Mouse (Mus musculus) lung, postnatal 25 days (tissue): ENCODE results near the gene Stx4a.
A peak's percentile ranks its signal among the peaks of the same experiment; 100 is the strongest.
"Not testable (repeated sequence)": the region's sequence is repeated elsewhere in the genome, so short reads cannot be mapped to it uniquely, and the experiment has no call there.

ENCODE experiments used
- DNase-seq: peaks from one replicate; pipeline ENCODE4 v3.0.0; 2022; ENCODE audit warnings: low spot score

The Stx4a gene

GRCm38 (mm10) chr7:127867641-127868040, 43.5 kb downstream of the Stx4a start:
- no peak for DNase-seq

DNA sequence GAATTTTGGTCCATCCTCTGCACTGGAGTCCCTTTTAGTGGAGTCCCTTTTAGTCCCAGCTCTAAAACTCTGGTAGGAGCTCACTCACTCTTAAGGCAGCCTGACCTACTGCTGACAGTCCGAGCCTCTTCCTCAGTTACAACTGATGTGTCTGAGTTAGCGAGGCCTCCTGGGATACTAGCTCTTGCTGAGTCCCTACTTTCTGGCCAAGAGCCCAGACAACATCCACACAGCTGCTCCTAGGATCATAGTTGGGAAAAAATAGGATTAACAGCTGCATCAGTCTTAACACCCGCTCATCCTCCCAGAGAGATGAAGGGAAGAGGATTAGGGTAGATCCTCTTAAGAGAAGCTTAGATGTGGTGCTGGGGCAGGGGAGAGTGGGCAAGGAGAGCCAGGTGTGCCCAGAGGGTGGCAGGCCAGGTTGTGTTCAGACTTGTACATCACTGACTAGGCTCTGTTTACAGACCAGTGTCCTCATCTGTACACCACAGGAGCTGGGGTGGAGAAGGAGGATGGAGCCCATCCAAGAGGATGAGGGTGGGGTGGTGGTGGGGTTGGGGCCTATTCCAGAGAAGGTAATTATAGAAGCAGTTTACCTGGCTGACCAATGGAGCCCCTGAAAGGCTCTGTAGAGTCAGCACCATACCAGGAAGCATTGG, 45.2 kb downstream of the Stx4a start:
- DNase-seq: no peak

GRCm38 (mm10) chr7:127870136-127870821, 46.2 kb downstream of the Stx4a start:
- no peak for DNase-seq

GRCm38 (mm10) chr7:127874812-127875626, 50.9 kb downstream of the Stx4a start:
- DNase-seq: no peak

DNA sequence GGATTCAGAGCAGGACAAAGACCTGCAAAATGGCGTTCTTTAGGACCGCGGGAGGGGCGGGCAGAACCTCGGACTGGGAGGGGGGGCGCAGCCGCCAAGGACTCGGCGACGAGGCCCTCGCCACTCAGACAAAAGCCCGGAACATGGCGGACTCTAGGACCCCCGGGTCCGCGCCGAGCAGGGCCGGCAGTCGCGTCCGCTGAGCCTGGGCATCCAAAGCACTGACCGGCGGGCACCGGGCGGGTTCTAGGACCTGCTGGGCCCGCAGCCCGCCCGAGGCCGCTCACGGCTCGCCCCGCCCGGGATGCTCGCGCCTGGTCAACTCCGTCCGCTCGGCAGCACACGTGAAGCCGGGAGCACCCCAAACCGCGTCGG, 51.5 kb downstream of the Stx4a start:
- DNase-seq: peak; percentile 93

- DNase-seq: peak; percentile 71
Observed at GRCm38 (mm10) chr7:127876041-127876466, 52.0 kb downstream of the Stx4a start, which contains the start of gene Zfp646. Gene Zfp646, plus strand, starts transcription at chr7:127876221.

GRCm38 (mm10) chr7:127876467-127877348, 52.6 kb downstream of the Stx4a start, which contains the start of gene Zfp668:
Gene Zfp668, minus strand, starts transcription at chr7:127876828.
- DNase-seq: peak; percentile 92

DNA sequence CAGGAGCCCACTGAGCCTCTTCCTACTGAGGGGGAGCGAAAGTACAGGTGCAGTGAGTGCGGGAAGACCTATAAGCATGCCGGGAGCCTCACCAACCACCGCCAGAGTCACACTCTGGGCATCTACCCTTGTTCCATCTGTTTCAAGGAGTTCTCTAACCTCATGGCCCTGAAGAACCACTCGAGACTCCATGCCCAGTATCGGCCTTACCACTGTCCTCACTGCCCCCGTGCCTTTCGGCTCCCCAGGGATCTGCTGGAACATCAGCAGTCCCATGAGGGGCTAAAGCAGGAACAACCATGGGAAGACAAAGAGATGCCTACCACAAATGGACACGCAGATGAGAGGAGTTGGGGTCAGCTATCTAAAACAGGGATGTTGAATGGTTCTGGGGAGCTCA, 55.2 kb downstream of the Stx4a start:
- DNase-seq: no peak

- no peak for DNase-seq
Observed at GRCm38 (mm10) chr7:127880431-127880830, 56.3 kb downstream of the Stx4a start.

- DNase-seq: peak; percentile 63
Observed at GRCm38 (mm10) chr7:127885951-127886350, 61.9 kb downstream of the Stx4a start.

- DNase-seq: no peak
Observed at GRCm38 (mm10) chr7:127886551-127886950, 62.5 kb downstream of the Stx4a start.

DNA sequence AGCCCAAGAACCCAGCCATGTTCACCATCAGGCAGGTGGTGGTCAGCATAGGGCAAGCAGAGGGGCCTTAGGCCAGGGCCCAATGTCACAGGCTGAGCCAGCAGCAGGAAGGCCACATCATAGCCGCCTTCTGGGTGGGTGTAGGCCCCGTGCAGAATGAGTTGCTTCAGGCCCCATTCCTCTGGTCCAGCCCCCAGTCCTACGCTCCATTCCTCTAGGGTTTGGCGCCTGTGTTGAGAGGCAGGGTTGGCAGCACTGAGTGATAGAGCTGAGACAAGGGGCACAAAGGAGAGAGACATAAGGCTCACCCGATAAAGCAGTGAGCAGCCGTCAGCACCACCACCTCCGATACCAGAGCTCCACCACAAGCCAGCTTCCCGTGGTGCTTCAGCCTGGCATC, 63.1 kb downstream of the Stx4a start:
- DNase-seq: no peak

- no peak for DNase-seq
Observed at GRCm38 (mm10) chr7:127887781-127888180, 63.7 kb downstream of the Stx4a start.

GRCm38 (mm10) chr7:127888821-127889220, 64.7 kb downstream of the Stx4a start:
- DNase-seq: no peak

GRCm38 (mm10) chr7:127890798-127891197, 66.7 kb downstream of the Stx4a start, which contains the start of gene Prss53:
Gene Prss53, minus strand, starts transcription at chr7:127890970.
- DNase-seq: peak; percentile 31

- DNase-seq: peak; percentile 24
Observed at GRCm38 (mm10) chr7:127894480-127894879, 70.4 kb downstream of the Stx4a start.

GRCm38 (mm10) chr7:127895442-127895841, 71.3 kb downstream of the Stx4a start, which contains the start of the genes Gm21974 and Vkorc1:
Gene Gm21974, minus strand, starts transcription at chr7:127895454.
Gene Vkorc1, minus strand, starts transcription at chr7:127895617.
- peak; percentile 98 for DNase-seq

DNA sequence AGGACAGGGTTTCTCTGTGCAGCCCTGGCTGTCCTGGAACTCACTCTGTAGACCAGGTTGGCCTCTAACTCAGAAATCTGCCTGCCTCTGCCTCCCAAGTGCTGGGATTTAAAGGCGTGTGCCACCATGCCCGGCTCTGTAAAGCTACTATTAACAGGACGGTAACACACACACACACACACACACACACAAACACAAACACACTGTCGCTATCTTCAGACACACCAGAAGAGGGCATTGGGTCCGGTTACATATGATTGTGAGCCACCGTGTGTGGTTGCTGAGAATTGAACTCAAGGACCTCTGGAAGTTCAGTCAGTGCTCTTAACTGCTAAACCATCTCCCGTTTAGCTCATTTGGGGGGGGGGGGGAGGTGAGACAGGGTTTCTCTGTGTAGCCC, 71.8 kb downstream of the Stx4a start:
- not testable (repeated sequence) for DNase-seq

DNA sequence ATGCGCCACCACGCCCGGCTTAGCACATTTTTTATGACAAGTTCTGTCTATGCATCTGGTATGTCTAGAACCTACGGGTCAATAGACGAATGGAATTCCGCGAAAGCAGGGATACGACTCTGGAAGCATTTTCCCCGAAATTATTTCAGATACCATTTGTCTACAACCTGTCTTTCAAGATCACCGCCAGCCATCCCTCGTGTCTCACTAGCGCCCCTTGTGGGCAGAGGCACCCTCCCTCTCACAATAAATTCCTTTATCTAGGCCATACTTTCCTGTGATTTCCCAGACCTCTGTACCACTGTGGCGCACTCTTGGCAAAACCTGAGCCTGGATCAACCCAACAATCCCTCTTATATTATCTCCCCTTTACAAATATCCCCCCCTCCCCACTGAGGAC, 72.3 kb downstream of the Stx4a start:
- DNase-seq: peak; percentile 60

DNA sequence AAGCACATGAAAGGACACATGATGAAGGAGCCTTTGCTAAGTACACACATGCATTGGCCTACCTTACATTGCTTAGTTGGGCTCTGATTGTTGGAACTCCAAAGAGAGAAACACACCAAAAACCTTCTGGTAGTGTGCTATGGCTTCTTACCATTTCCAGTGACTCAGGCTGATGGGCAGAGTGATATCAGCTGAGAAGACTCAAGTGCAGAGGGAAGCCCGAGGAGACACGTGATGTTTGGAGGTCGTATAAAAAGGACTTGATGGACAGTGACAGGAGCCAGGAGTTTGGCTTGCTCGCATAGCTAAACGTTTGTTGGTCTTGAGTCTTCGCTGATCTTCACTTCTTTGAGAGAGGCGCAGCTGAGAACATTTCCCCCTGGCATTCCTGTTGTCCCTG, 73.4 kb downstream of the Stx4a start:
- no peak for DNase-seq

DNA sequence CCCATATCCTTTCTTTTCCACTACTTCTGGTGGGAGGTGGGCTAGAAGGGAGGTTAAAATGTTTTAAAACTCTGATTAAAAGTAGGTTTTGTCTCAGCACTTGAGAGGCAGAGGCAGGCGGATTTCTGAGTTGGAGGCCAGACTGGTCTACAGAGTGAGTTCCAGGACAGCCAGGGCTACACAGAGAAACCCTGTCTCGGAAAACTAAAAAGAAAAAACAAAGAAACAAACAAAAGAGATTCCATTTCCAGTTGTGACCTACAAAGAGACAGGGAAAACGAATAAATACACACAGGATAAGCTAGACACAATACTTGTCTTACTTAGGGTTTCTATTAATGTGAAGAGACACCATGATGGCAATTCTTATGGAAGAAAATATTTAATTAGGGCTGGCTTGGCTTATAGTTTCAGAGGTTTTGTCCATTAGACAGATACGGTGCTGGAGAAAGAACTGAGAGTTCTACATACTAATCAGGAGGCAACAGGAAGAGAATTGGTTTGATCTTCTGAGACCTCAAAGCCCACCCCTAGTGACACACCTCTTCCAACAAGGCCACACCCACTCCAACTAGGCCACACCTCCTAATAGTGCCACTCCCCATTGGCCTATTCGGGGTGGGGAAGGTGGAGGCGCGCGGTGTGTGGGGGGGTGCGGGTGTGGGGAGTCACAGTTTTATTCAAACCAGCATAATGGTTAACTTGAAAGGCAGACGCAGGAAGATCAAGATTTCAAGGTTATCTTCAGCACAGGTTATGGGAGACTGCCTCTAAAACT, 74.3 kb downstream of the Stx4a start:
- no peak for DNase-seq
